ENCODE assay signal across 8 mouse cellular contexts in genomic region chr9:58248746-58249413, GRCm38 (mm10). TPM values are rescaled to one million over a fixed set of nuclear protein-coding genes. Genes with fewer than 3 reads are reported as not detected.
DNase-seq lines count a peak whose midpoint lies in the region; ATAC-seq and TF ChIP-seq lines count a peak whose summit lies in the region.

No protein-coding gene starts in this region.

- TF ChIP-seq EP300 in stomach, postnatal 0 days (optimal IDR thresholded peaks at IDR 0.05) = no peak

- peaks cover 11% of the 10 kb centered on the region; the same call in 1 of the 2 replicates for H3K36me3 ChIP-seq in spleen, adult 2 months (ENCODE audit: control insufficient read depth, insufficient read depth, low read length)
- no peaks in the 10 kb centered on the region for H3K36me3 ChIP-seq in forebrain, embryonic 11.5 days (ENCODE audit: control insufficient read depth, insufficient read depth, low read length)
- H3K36me3 ChIP-seq in limb, embryonic 15.5 days = 0 out of 2 replicates have a peak, but pooled peaks cover 6% of the 10 kb centered on the region
- H3K36me3 ChIP-seq in stomach, postnatal 0 days (ENCODE audit: control insufficient read depth, insufficient read depth, low read length) = 0 out of 2 replicates have a peak, but pooled peaks cover 2% of the 10 kb centered on the region

- TF ChIP-seq CTCF in spleen, adult 2 months (IDR thresholded peaks at IDR 0.05; ENCODE audit: extremely low read depth, insufficient read depth, insufficient read length, insufficient replicate concordance) = no peak
- no peak for TF ChIP-seq CTCF in stomach, postnatal 0 days (IDR thresholded peaks at IDR 0.05; ENCODE audit: low read depth)

- no peak for ATAC-seq in forebrain, embryonic 11.5 days (replicated peaks; ENCODE audit: low FRiP score)
- no peak for ATAC-seq in limb, embryonic 15.5 days (ENCODE audit: insufficient number of reproducible peaks, low FRiP score, low TSS enrichment, low read depth)
- ATAC-seq in stomach, postnatal 0 days (ENCODE audit: low FRiP score, low TSS enrichment) = no peak

- DNase-seq in spleen, adult 2 months (ENCODE audit: low read depth in 1 of 2, low spot score in 2 of 2) = no peak
- no peak for DNase-seq in spleen, postnatal 36 days (ENCODE audit: low spot score in 2 of 2)
- no peak for DNase-seq in forebrain, embryonic 11.5 days (ENCODE audit: low spot score)
- DNase-seq in stomach, postnatal 0 days (ENCODE audit: low spot score) = no peak
- DNase-seq in frontal cortex, postnatal 25 days (ENCODE audit: low spot score in 2 of 2) = no peak
- no peak for DNase-seq in gastrocnemius, postnatal 25 days
- no peak for DNase-seq in layer of hippocampus, postnatal 10 days (ENCODE audit: low spot score in 2 of 2)

- H3K4me3 ChIP-seq in spleen, adult 2 months (ENCODE audit: extremely low read depth, insufficient read depth, insufficient read length) = peak overlapping the region; percentile 83
- H3K4me3 ChIP-seq in forebrain, embryonic 11.5 days (ENCODE audit: low read depth, low read length) = peak overlapping the region; percentile 32
- peak overlapping the region; percentile 55 for H3K4me3 ChIP-seq in limb, embryonic 15.5 days
- H3K4me3 ChIP-seq in stomach, postnatal 0 days (ENCODE audit: low read depth, low read length) = peak overlapping the region; percentile 56

- TF ChIP-seq POLR2A in spleen, adult 2 months (IDR thresholded peaks at IDR 0.05; ENCODE audit: low read depth, low read length) = no peak

- H3K4me2 ChIP-seq in forebrain, embryonic 11.5 days (ENCODE audit: low read depth, low read length, severe bottlenecking) = peak overlapping the region; percentile 61
- H3K4me2 ChIP-seq in limb, embryonic 15.5 days = peak overlapping the region; percentile 69
- peak overlapping the region; percentile 80 for H3K4me2 ChIP-seq in stomach, postnatal 0 days (replicated peaks; ENCODE audit: low read depth)

- peak overlapping the region; percentile 92 for H3K27ac ChIP-seq in spleen, adult 2 months (ENCODE audit: insufficient read depth, low read length)
- H3K27ac ChIP-seq in forebrain, embryonic 11.5 days (ENCODE audit: low read depth, low read length) = no peak overlapping the region; the same call in 1 of the 2 replicates
- H3K27ac ChIP-seq in limb, embryonic 15.5 days = peak overlapping the region; percentile 95
- H3K27ac ChIP-seq in stomach, postnatal 0 days (replicated peaks) = peak overlapping the region; percentile 94

- peak overlapping the region; percentile 70 for H3K9ac ChIP-seq in forebrain, embryonic 11.5 days (ENCODE audit: low read length)
- H3K9ac ChIP-seq in limb, embryonic 15.5 days = no peak overlapping the region
- H3K9ac ChIP-seq in stomach, postnatal 0 days (ENCODE audit: low read length) = peak overlapping the region; percentile 71

- H3K9me3 ChIP-seq in forebrain, embryonic 11.5 days (ENCODE audit: control insufficient read depth, low read length) = no peaks in the 10 kb centered on the region
- H3K9me3 ChIP-seq in limb, embryonic 15.5 days = no peaks in the 10 kb centered on the region
- H3K9me3 ChIP-seq in stomach, postnatal 0 days (ENCODE audit: control insufficient read depth, low read length) = no peaks in the 10 kb centered on the region

- H3K4me1 ChIP-seq in spleen, adult 2 months (ENCODE audit: control insufficient read depth, insufficient read depth, insufficient read length) = peaks cover 9% of the 10 kb centered on the region; the same call in 1 of the 2 replicates
- H3K4me1 ChIP-seq in forebrain, embryonic 11.5 days (replicated peaks; ENCODE audit: control insufficient read depth, insufficient read depth, low read length) = peaks cover 11% of the 10 kb centered on the region
- H3K4me1 ChIP-seq in limb, embryonic 15.5 days = peaks cover 31% of the 10 kb centered on the region
- peaks cover 7% of the 10 kb centered on the region for H3K4me1 ChIP-seq in stomach, postnatal 0 days (replicated peaks; ENCODE audit: control insufficient read depth, insufficient read depth)

- H3K27me3 ChIP-seq in spleen, adult 2 months (ENCODE audit: control insufficient read depth, insufficient read depth, low read length) = no peaks in the 10 kb centered on the region
- H3K27me3 ChIP-seq in forebrain, embryonic 11.5 days (ENCODE audit: control insufficient read depth, insufficient read depth, low read length) = no peaks in the 10 kb centered on the region
- no peaks in the 10 kb centered on the region for H3K27me3 ChIP-seq in limb, embryonic 15.5 days
- no peaks in the 10 kb centered on the region for H3K27me3 ChIP-seq in stomach, postnatal 0 days (ENCODE audit: control insufficient read depth, insufficient read depth, low read length)

- 3% methylated on average over 7 of the region's 7 CpGs for WGBS in spleen, adult 2 months
- WGBS in forebrain, embryonic 11.5 days = 57% methylated on average over 7 of the region's 7 CpGs
- whole genome bisulfite sequencing in limb, embryonic 15.5 days = 23% methylated on average over 7 of the region's 7 CpGs
- 22% methylated on average over 7 of the region's 7 CpGs for WGBS in stomach, postnatal 0 days

RNA-seq across cellular contexts. Expression of gene Pml, which starts 0.7 kb away (rescaled TPM):
- 91.6 and 121 TPM in 2 replicates for polyA plus RNA-seq in spleen, adult 2 months (2012; rRNA removed)
- polyA plus RNA-seq in forebrain, embryonic 11.5 days (2014; fragmentation: Nextera tagmentation; extraction: Ambion mirVana) = 13.6 and 13.7 TPM in 2 replicates
- polyA plus RNA-seq in limb, embryonic 15.5 days (2015; fragmentation: Nextera tagmentation; extraction: Ambion mirVana) = 15.7 and 16.4 TPM in 2 replicates
- polyA plus RNA-seq in stomach, postnatal 0 days (2015; fragmentation: Nextera tagmentation; extraction: Ambion mirVana) = 5.2 and 6.7 TPM in 2 replicates
- total RNA-seq in gastrocnemius, postnatal 25 days (2021) = 1 to 10 TPM; 3.5 to 4.6 TPM
- total RNA-seq in layer of hippocampus, postnatal 10 days (2021) = 1 to 10 TPM; 7.3 to 9.1 TPM

RNA-seq across cellular contexts. Expression of gene Stoml1, which starts 4.1 kb away (rescaled TPM):
- 55.5 and 63.5 TPM in 2 replicates for polyA plus RNA-seq in spleen, adult 2 months (2012; rRNA removed)
- polyA plus RNA-seq in forebrain, embryonic 11.5 days (2014; fragmentation: Nextera tagmentation; extraction: Ambion mirVana) = 37.6 and 39.4 TPM in 2 replicates
- polyA plus RNA-seq in limb, embryonic 15.5 days (2015; fragmentation: Nextera tagmentation; extraction: Ambion mirVana) = 34.2 and 35.5 TPM in 2 replicates
- polyA plus RNA-seq in stomach, postnatal 0 days (2015; fragmentation: Nextera tagmentation; extraction: Ambion mirVana) = 19.9 and 20.4 TPM in 2 replicates
- 1 to 10 TPM; 6.5 to 8.8 TPM for total RNA-seq in gastrocnemius, postnatal 25 days (2021)
- total RNA-seq in layer of hippocampus, postnatal 10 days (2021) = 10 to 100 TPM; 77.5 to 80.5 TPM

RNA-seq across cellular contexts. Expression of gene Islr2, which starts 44.8 kb away (rescaled TPM):
- polyA plus RNA-seq in spleen, adult 2 months (2012; rRNA removed) = 0.28 and 0.67 TPM in 2 replicates
- 18.1 and 21.1 TPM in 2 replicates for polyA plus RNA-seq in forebrain, embryonic 11.5 days (2014; fragmentation: Nextera tagmentation; extraction: Ambion mirVana)
- polyA plus RNA-seq in limb, embryonic 15.5 days (2015; fragmentation: Nextera tagmentation; extraction: Ambion mirVana) = 0.55 and 1.5 TPM in 2 replicates
- polyA plus RNA-seq in stomach, postnatal 0 days (2015; fragmentation: Nextera tagmentation; extraction: Ambion mirVana) = 0.45 and 0.69 TPM in 2 replicates
- 1 to 10 TPM; 4.2 to 4.6 TPM for total RNA-seq in gastrocnemius, postnatal 25 days (2021)
- total RNA-seq in layer of hippocampus, postnatal 10 days (2021) = 100 to 1,000 TPM; 231 to 269 TPM

RNA-seq across cellular contexts. Expression of gene Islr, which starts 44.8 kb away (rescaled TPM):
- 21.9 and 27.7 TPM in 2 replicates for polyA plus RNA-seq in spleen, adult 2 months (2012; rRNA removed)
- 9.4 and 11.7 TPM in 2 replicates for polyA plus RNA-seq in forebrain, embryonic 11.5 days (2014; fragmentation: Nextera tagmentation; extraction: Ambion mirVana)
- 216 and 254 TPM in 2 replicates for polyA plus RNA-seq in limb, embryonic 15.5 days (2015; fragmentation: Nextera tagmentation; extraction: Ambion mirVana)
- 46.5 and 58.7 TPM in 2 replicates for polyA plus RNA-seq in stomach, postnatal 0 days (2015; fragmentation: Nextera tagmentation; extraction: Ambion mirVana)
- 10 to 100 TPM; 29.4 to 35.7 TPM for total RNA-seq in gastrocnemius, postnatal 25 days (2021)
- 10 to 100 TPM; 16.4 to 18.1 TPM for total RNA-seq in layer of hippocampus, postnatal 10 days (2021)

Comparison
In these comparisons a context has a peak if more than half of its experiments do, and no peak if none do; other contexts are left out.
1. H3K4me3 ChIP-seq: peak in every context shown above with its lines; median percentile 83 in spleen, adult 2 months; 56 in stomach, postnatal 0 days; 55 in limb, embryonic 15.5 days; 32 in forebrain, embryonic 11.5 days.